Mouse (Mus musculus): ENCODE data around the gene Fzd2.
"Not testable (repeated sequence)": the region's sequence is repeated elsewhere in the genome, so short reads cannot be mapped to it uniquely, and the experiment has no call there.

Fzd2 gene

GRCm38 (mm10) chr11:102604010-102604584, at the start of gene Fzd2:
TSS of gene Fzd2 (plus strand) at chr11:102604396.
- DNase-seq (ENCODE audit: low read depth, low spot score) = no peak

GRCm38 (mm10) chr11:102555400-102556030, 48.7 kb upstream of the Fzd2 start:
- no peak for DNase-seq (ENCODE audit: low read depth, low spot score)

GRCm38 (mm10) chr11:102556031-102556715, 48.0 kb upstream of the Fzd2 start, which contains the start of gene Gpatch8:
TSS of gene Gpatch8 (minus strand) at chr11:102556392.
- peak; percentile 93 for DNase-seq (ENCODE audit: low read depth, low spot score)

- DNase-seq (ENCODE audit: low read depth, low spot score) = no peak
These were observed 47.5 kb upstream of the Fzd2 start for GRCm38 (mm10) chr11:102556716-102557074.

GRCm38 (mm10) chr11:102557386-102557785, 46.8 kb upstream of the Fzd2 start:
- no peak for DNase-seq (ENCODE audit: low read depth, low spot score)

- DNase-seq (ENCODE audit: low read depth, low spot score) = no peak
These were observed 45.5 kb upstream of the Fzd2 start for GRCm38 (mm10) chr11:102558704-102559103.

- not testable (repeated sequence) for DNase-seq (ENCODE audit: low read depth, low spot score)
These were observed 39.1 kb upstream of the Fzd2 start for GRCm38 (mm10) chr11:102564952-102565671.

GRCm38 (mm10) chr11:102565741-102566140, 38.5 kb upstream of the Fzd2 start:
- DNase-seq (ENCODE audit: low read depth, low spot score) = no peak

GRCm38 (mm10) chr11:102566290-102566689, 37.9 kb upstream of the Fzd2 start:
- no peak for DNase-seq (ENCODE audit: low read depth, low spot score)

- no peak for DNase-seq (ENCODE audit: low read depth, low spot score)
These were observed 37.0 kb upstream of the Fzd2 start for GRCm38 (mm10) chr11:102567157-102567556.

- DNase-seq (ENCODE audit: low read depth, low spot score) = no peak
These were observed 36.5 kb upstream of the Fzd2 start for GRCm38 (mm10) chr11:102567723-102568122.

- peak; percentile 20 for DNase-seq (ENCODE audit: low read depth, low spot score)
These were observed 36.0 kb upstream of the Fzd2 start for GRCm38 (mm10) chr11:102568191-102568590.

GRCm38 (mm10) chr11:102568756-102569377, 35.3 kb upstream of the Fzd2 start:
- no peak for DNase-seq (ENCODE audit: low read depth, low spot score)

GRCm38 (mm10) chr11:102572866-102573663, 31.1 kb upstream of the Fzd2 start:
- peak; percentile 73 for DNase-seq (ENCODE audit: low read depth, low spot score)

GRCm38 (mm10) chr11:102575034-102575433, 29.2 kb upstream of the Fzd2 start:
- DNase-seq (ENCODE audit: low read depth, low spot score) = no peak

GRCm38 (mm10) chr11:102576050-102576754, 28.0 kb upstream of the Fzd2 start:
- DNase-seq (ENCODE audit: low read depth, low spot score) = no peak

GRCm38 (mm10) chr11:102578341-102579118, 25.7 kb upstream of the Fzd2 start:
- DNase-seq (ENCODE audit: low read depth, low spot score) = peak; percentile 69

GRCm38 (mm10) chr11:102579165-102580033, 24.8 kb upstream of the Fzd2 start, which contains the start of gene Gm11627:
TSS of gene Gm11627 (minus strand) at chr11:102579461.
- DNase-seq (ENCODE audit: low read depth, low spot score) = no peak

- DNase-seq (ENCODE audit: low read depth, low spot score) = no peak
These were observed 24.2 kb upstream of the Fzd2 start for GRCm38 (mm10) chr11:102580034-102580330.

All from CD4-positive helper T cell, adult 2 months (primary cell).